Mouse (Mus musculus) ES-Bruce4 (cell line): ENCODE data around the gene Cep85l. TPM values are rescaled to one million over a fixed set of nuclear protein-coding genes. Genes with fewer than 3 reads are reported as not detected.

Source experiments
- H3K27ac ChIP-seq: 2 replicates; pipeline ENCODE4 v1.5.1; 2012; ENCODE audit warnings: low read length, inconsistent platforms; ENCODE audit not compliant: insufficient read depth
- H3K27me3 ChIP-seq: 2 replicates; pipeline ENCODE4 v1.6.1; 2012; ENCODE audit warnings: mild to moderate bottlenecking, low read length, inconsistent platforms; ENCODE audit not compliant: control insufficient read depth, poor library complexity, insufficient read depth, severe bottlenecking
- H3K36me3 ChIP-seq: 2 replicates; pipeline ENCODE4 v1.6.1; 2012; ENCODE audit warnings: inconsistent platforms, mild to moderate bottlenecking, low read length, moderate library complexity; ENCODE audit not compliant: control insufficient read depth, poor library complexity, insufficient read depth, severe bottlenecking
- H3K4me1 ChIP-seq: one replicate; pipeline ENCODE4 v1.8.1; 2011; ENCODE audit warnings: low read length; ENCODE audit not compliant: control insufficient read depth, insufficient read depth
- H3K4me3 ChIP-seq: 2 replicates; pipeline ENCODE4 v1.5.1; 2011; ENCODE audit warnings: low read depth, mild to moderate bottlenecking, low read length
- H3K9ac ChIP-seq: 2 replicates; pipeline ENCODE4 v1.6.1; 2012; ENCODE audit warnings: low read depth, mild to moderate bottlenecking, inconsistent platforms; ENCODE audit not compliant: poor library complexity, severe bottlenecking
- H3K9me3 ChIP-seq: replicated peaks from 2 replicates; pipeline ENCODE4 v1.6.1; 2012; ENCODE audit warnings: mild to moderate bottlenecking, low read length, inconsistent platforms; ENCODE audit not compliant: control insufficient read depth, poor library complexity, insufficient read depth, severe bottlenecking
- CTCF ChIP-seq: IDR thresholded peaks from one replicate; pipeline ENCODE4 v1.8.1; 2011; ENCODE audit warnings: low read depth, low read length
- EP300 ChIP-seq: IDR thresholded peaks from 2 replicates; pipeline ENCODE4 v1.6.1; 2011; ENCODE audit warnings: low read depth, low read length; ENCODE audit not compliant: insufficient read depth
- POLR2A ChIP-seq: IDR thresholded peaks from one replicate; pipeline ENCODE4 v1.8.1; 2011; ENCODE audit warnings: low read length; ENCODE audit not compliant: insufficient read depth
- polyA plus RNA-seq: library from polyadenylated mRNA; stranded (reverse); fragments of >200 nt; gene quantifications from 2 replicates; pipeline ENCODE4 v1.2.4, GENCODE M21; 2011; ENCODE audit warnings: low read depth; ENCODE audit not compliant: missing spikeins, insufficient read depth, insufficient read length

Cep85l gene
- polyA plus RNA-seq, 1 experiment = 5.0 TPM

- Histone ChIP-seq H3K27ac (no peak overlapping the region), H3K36me3 (no peaks in the 10 kb centered on the region), H3K4me1 (no peaks in the 10 kb centered on the region), H3K27me3 (no peaks in the 10 kb centered on the region), H3K4me3 (no peak overlapping the region), H3K9ac (no peak overlapping the region), H3K9me3 (peaks cover 6% of the 10 kb centered on the region)
- no peak for TF ChIP-seq POLR2A
- no peak for TF ChIP-seq CTCF
- no peak for TF ChIP-seq EP300
Measured at GRCm38 (mm10) chr10:53234086-53234613, 145.6 kb downstream of the Cep85l start.

- Histone ChIP-seq H3K36me3 (no peaks in the 10 kb centered on the region), H3K4me3 (no peak overlapping the region), H3K9ac (no peak overlapping the region), H3K9me3 (no peaks in the 10 kb centered on the region), H3K27me3 (no peaks in the 10 kb centered on the region), H3K4me1 (no peaks in the 10 kb centered on the region), H3K27ac (no peak overlapping the region)
- TF ChIP-seq EP300 = no peak
- no peak for TF ChIP-seq POLR2A
Measured at GRCm38 (mm10) chr10:53230809-53231208, 148.9 kb downstream of the Cep85l start.

GRCm38 (mm10) chr10:53229190-53229589 is 150.6 kb downstream of the Cep85l start:
- TF ChIP-seq CTCF (no peak), EP300 (no peak), POLR2A (no peak)
- Histone ChIP-seq H3K9ac (no peak overlapping the region), H3K36me3 (no peaks in the 10 kb centered on the region), H3K4me3 (no peak overlapping the region), H3K27ac (no peak overlapping the region), H3K27me3 (no peaks in the 10 kb centered on the region), H3K4me1 (no peaks in the 10 kb centered on the region), H3K9me3 (no peaks in the 10 kb centered on the region)

Other genes starting within 250 kb of the Cep85l start
- not detected in 2 replicates for gene Pln, start 42.3 kb downstream of the Cep85l start, polyA plus RNA-seq
- gene Asf1a, start 216.8 kb upstream of the Cep85l start, polyA plus RNA-seq = 50.4 and 59.0 TPM in 2 replicates